Mouse (Mus musculus) intestine, embryonic 14.5 days (tissue): Measurements from ENCODE around the gene Rtf2. TPM values are rescaled to one million over a fixed set of nuclear protein-coding genes. Genes with fewer than 3 reads are reported as not detected.

Experiments
- ATAC-seq: fragments of 200-750 bp; cut with Nextera tagmentation; replicated peaks from 2 replicates; pipeline ENCODE4 v1.8.0; 2017; ENCODE audit warnings: low read depth, moderate number of reproducible peaks, moderate TSS enrichment, moderate library complexity; ENCODE audit not compliant: low FRiP score, low TSS enrichment
- DNase-seq: peaks from one replicate; pipeline ENCODE4 v3.0.0-alpha.2; 2018; ENCODE audit warnings: low spot score
- H3K27ac ChIP-seq: fragments of 300-500 bp; sonication (generic); 2 replicates; pipeline ENCODE4 v1.5.1; 2014; ENCODE audit warnings: low read depth, mild to moderate bottlenecking, control low read depth
- H3K27me3 ChIP-seq: fragments of 300-500 bp; sonication (generic); replicated peaks from 2 replicates; pipeline ENCODE4 v1.6.1; 2014; ENCODE audit warnings: low read length, control low read depth; ENCODE audit not compliant: control insufficient read depth, insufficient read depth
- H3K36me3 ChIP-seq: fragments of 300-500 bp; sonication (generic); 2 replicates; pipeline ENCODE4 v1.6.1; 2014; ENCODE audit warnings: low read length, control low read depth; ENCODE audit not compliant: control insufficient read depth, insufficient read depth
- H3K4me1 ChIP-seq: fragments of 300-500 bp; sonication (generic); replicated peaks from 2 replicates; pipeline ENCODE4 v1.6.1; 2014; ENCODE audit warnings: low read length, control low read depth, mixed read lengths; ENCODE audit not compliant: control insufficient read depth, insufficient read depth
- H3K4me2 ChIP-seq: fragments of 300-500 bp; sonication (generic); 2 replicates; pipeline ENCODE4 v1.6.1; 2014; ENCODE audit warnings: low read length
- H3K4me3 ChIP-seq: fragments of 300-500 bp; sonication (generic); 2 replicates; pipeline ENCODE4 v1.5.1; 2014; ENCODE audit warnings: low read depth, low read length, control low read depth, mixed read lengths
- H3K9ac ChIP-seq: fragments of 300-500 bp; sonication (generic); 2 replicates; pipeline ENCODE4 v1.6.1; 2014; ENCODE audit warnings: mild to moderate bottlenecking, low read length
- H3K9me3 ChIP-seq: fragments of 300-500 bp; sonication (generic); 2 replicates; pipeline ENCODE4 v1.6.1; 2016; ENCODE audit warnings: low read length, control low read depth; ENCODE audit not compliant: control insufficient read depth
- WGBS: fragments of 180-500 bp; shearing (Covaris S2); extraction: QIAGEN DNeasy Blood & Tissue Kit; methylation state at CpG from one replicate; pipeline ENCODE4 v1.1.7; 2014; 5-methylcytosine and 5-hydroxymethylcytosine counted together
- polyA plus RNA-seq: library from polyadenylated mRNA; unstranded; fragments of >200 nt; fragmentation: Nextera tagmentation; extraction: Ambion mirVana; gene quantifications from 2 replicates; pipeline ENCODE4 v1.2.1, GENCODE M21; 2014

Rtf2 gene
- polyA plus RNA-seq, 1 experiment from 2014 or later: 75.3 TPM

DNA sequence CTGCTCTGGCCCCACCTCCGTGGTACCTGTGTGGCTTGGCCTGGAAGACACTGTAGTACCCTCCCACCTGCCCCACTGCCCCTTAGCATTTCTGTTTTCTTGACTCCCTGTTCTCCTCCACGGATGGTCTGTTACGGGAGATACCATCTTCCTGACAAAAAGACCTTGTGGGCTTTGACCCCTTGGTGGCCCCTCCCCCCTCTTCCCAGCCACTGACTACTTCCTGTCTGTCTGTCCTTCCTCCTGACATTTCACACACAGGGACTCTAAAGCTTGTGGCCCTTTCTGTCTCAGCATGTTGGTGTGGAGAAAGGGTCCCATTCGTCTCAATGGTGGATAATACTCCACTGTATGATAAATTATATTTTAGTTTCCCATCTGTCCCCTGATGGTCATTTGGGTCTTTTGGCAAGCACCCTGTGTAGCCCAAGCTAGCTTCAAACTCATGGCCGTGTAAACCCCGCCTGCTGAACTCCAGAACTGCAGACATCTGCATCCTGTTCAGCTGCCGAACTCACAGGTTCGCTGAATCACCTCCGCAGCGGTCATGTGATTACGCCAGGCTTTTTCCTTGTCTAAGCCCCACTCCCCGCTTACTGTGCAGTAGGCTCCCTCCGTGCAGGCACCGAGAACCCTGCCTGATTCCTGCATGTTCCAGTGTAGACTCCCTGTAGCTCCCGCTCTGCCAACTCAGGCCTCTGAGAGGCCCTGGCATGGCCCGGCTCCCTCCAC lies 41.5 kb downstream of the Rtf2 start:
- Histone ChIP-seq H3K9ac (no peak overlapping the region), H3K4me3 (no peak overlapping the region), H3K4me2 (no peak overlapping the region), H3K4me1 (no peaks in the 10 kb centered on the region), H3K36me3 (no peaks in the 10 kb centered on the region), H3K9me3 (no peaks in the 10 kb centered on the region), H3K27ac (no peak overlapping the region), H3K27me3 (no peaks in the 10 kb centered on the region)
- ATAC-seq (no peak), DNase-seq (no peak)
- WGBS: 84% methylated on average over 16 of the region's 16 CpGs

DNA sequence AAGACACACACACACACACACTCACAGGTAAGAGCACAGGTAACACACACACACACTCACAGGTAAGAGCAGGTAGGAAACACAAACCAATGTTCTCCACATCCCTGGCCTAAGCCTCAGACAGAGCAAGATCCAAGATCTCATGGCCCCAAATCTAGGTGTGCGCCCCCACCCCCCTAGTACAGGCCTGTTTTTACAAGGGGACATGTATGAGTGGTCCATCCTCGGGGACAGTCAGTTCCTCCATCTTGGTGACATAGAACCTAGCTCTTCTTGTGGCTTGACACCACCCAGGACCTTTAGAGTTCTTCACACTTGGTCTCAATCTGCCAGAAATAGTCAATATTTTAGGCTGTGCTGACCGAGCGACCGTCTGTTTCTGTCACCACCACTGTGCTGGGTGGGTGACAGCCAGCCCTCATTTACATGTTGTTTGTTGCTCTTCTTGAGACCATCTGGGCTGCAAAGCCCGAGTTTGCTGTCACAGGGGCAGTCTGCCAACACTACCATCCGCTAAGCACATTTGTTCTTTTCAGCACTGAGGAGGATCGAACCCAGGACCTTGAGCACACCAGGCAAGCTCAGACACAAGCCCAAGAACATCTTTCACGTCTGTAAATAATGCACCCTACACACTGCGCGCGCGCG lies 43.5 kb downstream of the Rtf2 start:
- DNase-seq: no peak
- no peaks in the 10 kb centered on the region for H3K36me3 ChIP-seq
- H3K27me3 ChIP-seq: no peaks in the 10 kb centered on the region
- H3K9ac ChIP-seq: no peak overlapping the region
- no peak overlapping the region for H3K4me2 ChIP-seq
- H3K27ac ChIP-seq: no peak overlapping the region
- no peaks in the 10 kb centered on the region for H3K9me3 ChIP-seq
- 84% methylated on average over 14 of the region's 14 CpGs for WGBS
- no peak for ATAC-seq
- H3K4me3 ChIP-seq: no peak overlapping the region
- H3K4me1 ChIP-seq: no peaks in the 10 kb centered on the region

DNA sequence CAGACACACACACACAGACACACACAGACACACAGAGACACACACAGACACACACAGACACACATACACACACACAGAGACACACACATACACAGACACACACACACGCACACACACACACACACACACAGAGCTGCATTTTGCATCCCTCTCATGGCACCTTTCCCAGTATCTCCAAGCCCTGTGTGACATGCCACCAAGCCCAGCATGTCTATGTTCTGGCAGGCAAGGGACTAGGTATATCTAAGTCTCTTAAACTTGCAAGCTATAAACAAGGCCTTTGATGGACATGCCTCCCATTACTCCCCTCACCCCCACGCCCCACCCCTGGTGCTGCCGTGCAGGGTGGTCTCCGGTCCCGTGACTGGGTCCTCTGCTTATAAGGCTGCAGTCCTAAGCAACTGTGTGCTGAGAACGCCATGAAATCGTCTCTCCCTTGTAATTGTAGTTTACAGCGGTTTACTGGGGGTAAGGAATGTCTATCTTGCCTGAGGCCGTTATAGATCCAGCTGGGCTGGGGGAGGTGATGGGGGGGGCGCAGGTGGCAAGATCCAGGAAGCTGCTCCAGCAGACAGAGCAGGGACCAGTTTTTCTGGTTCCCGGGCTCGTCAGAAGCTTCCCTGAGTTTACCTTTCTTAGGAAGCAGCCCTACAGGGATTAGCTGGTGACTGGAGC lies 44.5 kb downstream of the Rtf2 start:
- Histone ChIP-seq H3K9me3 (no peaks in the 10 kb centered on the region), H3K9ac (no peak overlapping the region), H3K4me3 (no peak overlapping the region), H3K4me1 (no peaks in the 10 kb centered on the region), H3K27ac (no peak overlapping the region), H3K36me3 (no peaks in the 10 kb centered on the region), H3K27me3 (no peaks in the 10 kb centered on the region), H3K4me2 (peak overlapping the region; percentile 13; the same call in 1 of the 2 replicates)
- peak; percentile 58 for DNase-seq
- WGBS: 24% methylated on average over 12 of the region's 12 CpGs
- peak; percentile 84 for ATAC-seq

DNA sequence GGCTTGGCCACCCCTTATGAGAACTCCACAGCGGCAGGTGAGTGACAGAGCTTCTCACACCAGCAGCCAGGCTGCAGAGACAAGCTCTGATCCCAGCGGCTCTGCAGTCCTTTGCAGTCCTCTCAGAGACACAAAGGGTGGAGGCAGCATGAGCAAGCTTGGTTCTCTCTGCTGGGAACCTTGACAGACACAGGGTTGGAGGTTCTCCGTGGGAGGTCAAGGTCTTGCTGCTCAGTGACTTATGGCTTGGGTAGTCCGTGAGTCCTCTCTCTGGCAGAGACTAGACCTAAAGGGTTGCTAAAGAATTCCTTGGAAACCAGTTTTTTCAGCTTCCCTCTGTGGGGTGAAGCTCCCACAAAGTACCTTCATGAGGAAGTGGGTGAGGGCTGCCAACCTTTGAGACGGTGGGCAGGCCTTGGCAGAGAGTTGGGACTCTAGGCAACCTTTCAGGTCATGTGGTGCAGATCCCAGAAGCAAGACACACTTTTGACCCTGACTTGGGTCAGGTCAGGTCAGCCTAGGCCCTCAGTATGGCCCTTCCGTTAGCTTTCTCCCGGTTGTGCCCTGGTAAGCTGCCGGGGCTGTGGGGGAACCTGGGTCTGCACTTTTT lies 56.5 kb downstream of the Rtf2 start:
- Histone ChIP-seq H3K36me3 (no peaks in the 10 kb centered on the region), H3K27me3 (no peaks in the 10 kb centered on the region), H3K9ac (no peak overlapping the region), H3K4me3 (no peak overlapping the region), H3K4me1 (no peaks in the 10 kb centered on the region), H3K4me2 (no peak overlapping the region), H3K9me3 (no peaks in the 10 kb centered on the region), H3K27ac (no peak overlapping the region)
- ATAC-seq (no peak), DNase-seq (no peak)
- WGBS: 67% methylated on average over 8 of the region's 8 CpGs

DNA sequence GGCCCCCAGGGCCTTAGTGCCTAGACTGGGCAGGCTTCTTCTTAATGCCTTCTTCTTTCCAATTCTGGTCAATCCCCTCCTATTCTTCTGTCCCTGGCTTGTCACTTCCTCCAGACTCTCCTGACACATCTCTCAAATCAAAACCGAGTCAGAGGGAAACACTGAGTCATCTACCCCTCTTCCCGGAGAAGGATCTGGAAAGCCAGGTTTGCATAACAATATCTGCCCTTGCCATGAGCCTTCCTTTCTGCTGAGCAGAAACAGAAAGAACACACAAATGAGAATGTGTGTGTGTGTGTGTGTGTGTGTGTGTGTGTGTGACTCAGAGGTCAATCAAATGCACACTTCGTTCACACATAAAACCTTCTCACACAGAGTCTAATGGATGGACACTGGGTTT lies 58.5 kb downstream of the Rtf2 start:
- no peaks in the 10 kb centered on the region for H3K36me3 ChIP-seq
- H3K4me3 ChIP-seq: no peak overlapping the region
- H3K9ac ChIP-seq: no peak overlapping the region
- no peak for DNase-seq
- H3K4me1 ChIP-seq: no peaks in the 10 kb centered on the region; the same call in 1 of the 2 replicates
- no peak for ATAC-seq
- no peaks in the 10 kb centered on the region for H3K9me3 ChIP-seq
- no peak overlapping the region for H3K27ac ChIP-seq
- H3K4me2 ChIP-seq: no peak overlapping the region
- no peaks in the 10 kb centered on the region for H3K27me3 ChIP-seq
- 39% methylated on average over 3 of the region's 3 CpGs for WGBS

DNA sequence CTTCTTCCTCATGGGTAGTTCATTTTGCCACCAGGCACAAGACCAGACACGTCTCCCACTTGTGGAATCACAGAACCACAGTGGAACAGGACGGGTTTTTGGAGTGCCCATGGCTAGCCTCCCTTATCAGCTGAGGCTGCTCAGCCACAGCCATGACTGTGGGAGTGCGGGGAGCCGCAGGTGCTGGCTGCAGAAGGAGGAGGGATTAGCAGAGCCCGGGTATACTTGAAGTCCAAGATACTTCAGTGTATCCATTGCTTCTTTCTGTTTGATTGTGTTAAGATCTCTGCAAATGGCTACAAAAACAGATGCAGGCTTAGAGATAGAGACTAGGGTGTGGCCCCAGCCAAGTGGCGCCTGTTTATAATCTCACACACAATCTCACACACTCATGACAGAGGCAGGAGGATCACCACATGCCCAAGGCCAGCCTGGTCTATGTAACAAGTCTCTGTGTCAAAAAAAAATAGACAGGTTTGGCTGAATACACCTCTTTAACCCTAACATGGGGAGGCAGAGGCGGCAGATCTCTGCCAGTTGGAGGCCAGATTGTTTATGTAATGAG lies 60.5 kb downstream of the Rtf2 start:
- DNase-seq (no peak), ATAC-seq (no peak)
- no peak overlapping the region for H3K27ac ChIP-seq
- no peaks in the 10 kb centered on the region for H3K27me3 ChIP-seq
- WGBS: 28% methylated on average over 7 of the region's 7 CpGs
- no peak overlapping the region for H3K4me2 ChIP-seq
- H3K9ac ChIP-seq: no peak overlapping the region
- H3K36me3 ChIP-seq: no peaks in the 10 kb centered on the region
- H3K9me3 ChIP-seq: no peaks in the 10 kb centered on the region
- H3K4me1 ChIP-seq: no peaks in the 10 kb centered on the region; the same call in 1 of the 2 replicates
- H3K4me3 ChIP-seq: no peak overlapping the region

DNA sequence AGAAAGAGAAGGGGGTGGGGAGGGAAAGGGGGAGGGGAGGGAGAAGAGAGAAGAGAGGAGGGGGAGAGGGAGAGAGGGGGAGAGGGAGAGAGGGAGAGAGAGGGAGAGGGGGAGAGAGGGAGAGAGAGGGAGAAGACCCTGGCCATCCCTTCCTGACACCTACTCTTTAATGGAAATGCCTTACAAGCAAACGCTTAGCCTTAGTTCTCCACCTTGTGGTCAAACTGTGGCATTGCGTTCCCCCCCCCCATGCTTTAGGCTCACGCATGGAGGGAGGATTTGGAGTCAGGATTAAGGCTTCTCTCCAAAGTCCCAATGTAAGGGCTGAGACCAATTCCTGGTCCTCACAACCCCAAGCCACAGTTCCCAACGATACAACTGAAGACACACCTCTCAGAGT lies 61.0 kb downstream of the Rtf2 start:
- H3K9me3 ChIP-seq: no peaks in the 10 kb centered on the region
- peak; percentile 85 for DNase-seq
- H3K4me2 ChIP-seq: no peak overlapping the region
- no peak overlapping the region for H3K4me3 ChIP-seq
- H3K36me3 ChIP-seq: no peaks in the 10 kb centered on the region
- H3K9ac ChIP-seq: no peak overlapping the region
- WGBS: 4% methylated on average over 4 of the region's 4 CpGs
- no peaks in the 10 kb centered on the region; the same call in 1 of the 2 replicates for H3K4me1 ChIP-seq
- no peaks in the 10 kb centered on the region for H3K27me3 ChIP-seq
- no peak for ATAC-seq
- H3K27ac ChIP-seq: no peak overlapping the region

DNA sequence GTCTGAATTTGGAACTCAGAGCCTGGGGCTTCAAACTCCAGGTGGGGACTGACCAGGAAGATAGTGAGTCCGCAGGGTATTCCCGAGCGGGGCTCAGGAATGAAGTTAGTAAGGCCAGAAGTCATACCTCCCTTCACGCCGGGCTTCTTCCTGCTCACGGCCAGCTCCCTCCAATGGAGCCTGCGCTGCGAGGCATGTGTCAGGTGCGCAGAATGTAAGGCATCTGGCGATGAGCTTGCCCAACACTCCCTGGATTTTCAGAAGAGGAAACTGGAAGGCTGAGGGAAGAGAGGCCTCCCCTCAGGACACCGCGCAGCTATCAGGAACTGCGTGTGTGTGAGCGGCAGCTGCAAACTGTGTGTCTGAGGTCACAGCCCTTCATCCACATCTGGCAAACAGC lies 61.8 kb downstream of the Rtf2 start:
- H3K36me3 ChIP-seq: no peaks in the 10 kb centered on the region
- no peaks in the 10 kb centered on the region for H3K27me3 ChIP-seq
- no peak overlapping the region for H3K9ac ChIP-seq
- WGBS: 41% methylated on average over 14 of the region's 14 CpGs
- ATAC-seq: no peak
- peak; percentile 55 for DNase-seq
- H3K9me3 ChIP-seq: no peaks in the 10 kb centered on the region
- no peak overlapping the region for H3K4me3 ChIP-seq
- no peak overlapping the region for H3K4me2 ChIP-seq
- H3K27ac ChIP-seq: no peak overlapping the region
- H3K4me1 ChIP-seq: no peaks in the 10 kb centered on the region; the same call in 1 of the 2 replicates
